Mouse (Mus musculus) Patski (cell line): Measurements from ENCODE around the gene Cmas. TPM values are rescaled to one million over a fixed set of nuclear protein-coding genes. Genes with fewer than 3 reads are reported as not detected.

Experiments
- ATAC-seq: fragments of 100-300 bp; one replicate; pipeline ENCODE4 v1.8.0; 2021
- CTCF ChIA-PET: fragments of 350-600 bp; sonication (Branson Sonifier 250); formaldehyde crosslinking; loops from one replicate; lab custom pipeline; 2022; ENCODE audit warnings: inconsistent platforms; lab: Charles Lee
- POLR2A ChIA-PET: fragments of 350-600 bp; sonication (Branson Sonifier 250); formaldehyde crosslinking; loops from one replicate; lab custom pipeline; 2022; ENCODE audit warnings: antibody characterized with exemption, inconsistent platforms; lab: Charles Lee
- DNase-seq: peaks from one replicate; pipeline ENCODE4 v3.0.0-alpha.2; 2011; ENCODE audit warnings: low read depth, low spot score
- H3K27me3 ChIP-seq: fragments of 371-371 bp; one replicate; pipeline ENCODE4 v1.5.1; 2021
- CTCF ChIP-seq: fragments of 100-300 bp; IDR thresholded peaks from one replicate; pipeline ENCODE4 v1.5.1; 2021
- in situ Hi-C: fragments of 300-500 bp; cut with MboI; formaldehyde crosslinking; loops from 3 replicates; pipeline ENCODE4 v1.11.1; 2018; ENCODE audit warnings: low pct_unique_long_range_greater_than_20kb, mixed read lengths
- polyA plus RNA-seq: library from polyadenylated mRNA; unstranded; gene quantifications from one replicate; pipeline ENCODE4 v1.2.3, GENCODE M21; 2021

Gene Cmas
- polyA plus RNA-seq, 1 experiment from 2014 or later = 42.5 TPM

DNA sequence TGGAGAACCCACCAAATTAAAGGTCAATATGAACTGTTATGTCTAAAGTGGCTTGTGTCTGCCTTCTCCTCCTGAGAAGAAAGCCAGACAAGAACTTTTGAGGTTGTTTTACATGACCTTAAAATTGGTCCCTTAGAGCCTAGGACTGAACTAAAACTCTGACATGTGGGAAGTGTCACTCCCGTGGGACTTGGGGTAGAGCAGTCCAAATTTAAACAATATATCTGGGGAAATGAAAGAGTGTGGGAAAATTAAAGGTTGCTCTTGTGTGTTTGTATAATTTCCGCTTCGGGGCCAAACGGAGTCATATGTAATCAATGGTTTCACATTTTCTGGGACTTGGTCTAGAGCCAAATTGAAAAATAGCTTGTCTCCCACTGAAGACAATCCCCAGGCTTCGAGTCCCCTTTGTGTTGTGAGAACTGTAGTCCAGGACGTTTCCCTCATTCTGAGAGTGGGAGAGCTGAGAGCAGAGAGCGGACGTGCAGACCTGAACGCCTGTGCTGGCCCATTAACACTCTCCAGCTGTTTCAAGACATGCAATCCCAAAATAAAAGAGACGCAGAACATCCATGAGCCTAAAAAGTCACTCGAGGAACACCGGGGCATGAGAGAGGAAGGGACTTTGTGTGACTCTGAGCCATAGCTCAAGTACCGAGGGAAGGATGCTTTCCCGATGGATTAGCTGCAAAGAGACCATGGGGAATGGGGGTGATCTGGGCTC is 23.8 kb upstream of the Cmas start:
- CTCF ChIA-PET = no interaction called here

DNA sequence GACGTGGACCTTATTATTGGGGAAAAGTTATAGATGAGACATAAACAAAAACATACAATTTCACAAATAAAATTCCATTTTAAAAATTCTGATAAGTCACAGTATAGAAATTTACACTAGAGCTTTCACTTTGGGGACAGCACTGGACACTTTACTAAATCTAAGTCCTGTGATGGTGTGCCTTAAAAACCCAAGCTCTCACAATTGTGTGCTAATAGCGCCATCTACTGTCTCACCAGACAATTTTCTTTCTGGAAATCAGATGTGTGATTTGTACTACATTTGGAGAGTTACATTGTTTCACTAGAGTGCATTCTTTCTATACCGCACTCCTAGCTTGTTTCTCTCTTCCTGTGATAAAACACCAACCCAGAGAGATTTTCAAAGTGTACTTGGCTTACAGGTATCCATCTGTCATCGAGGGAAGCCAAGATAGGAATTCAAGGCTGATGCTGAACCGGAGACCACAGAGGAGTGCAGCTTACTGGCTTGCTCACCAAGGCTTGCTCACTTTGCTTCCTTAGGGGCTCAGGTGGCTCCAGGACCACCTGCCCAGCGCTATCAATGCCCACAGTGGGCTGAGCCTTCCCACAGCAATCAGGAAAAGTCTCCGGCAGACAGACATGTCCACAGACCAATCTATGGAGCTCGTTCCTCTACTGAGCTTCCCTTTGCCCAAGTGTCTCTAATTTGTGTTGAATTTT is 21.0 kb upstream of the Cmas start:
- ChIA-PET CTCF (interaction anchor here (0.7 to 1.9 kb wide), 13 partner anchors 17 to 259 kb away, joined by 3 to 12 read pairs (median 4); no protein-coding TSS in a partner anchor), POLR2A (no interaction called here)
- peak; percentile 76 for TF ChIP-seq CTCF
- no peak for DNase-seq
- in situ Hi-C loops = loop anchor here (5.0 to 25.0 kb wide), 2 partner anchors 208 to 698 kb away; no protein-coding TSS in a partner anchor
- H3K27me3 ChIP-seq = peaks cover 8% of the 10 kb centered on the region
- ATAC-seq = no peak

More for the DNA sequence above, 23.8 kb upstream of the Cmas start:
- in situ Hi-C loops = loop anchor here (25.0 kb wide), 1 partner anchor 695 kb away; no protein-coding TSS in a partner anchor
- TF ChIP-seq CTCF = no peak
- peaks cover 12% of the 10 kb centered on the region for H3K27me3 ChIP-seq
- no peak for DNase-seq
- ATAC-seq = no peak
- POLR2A ChIA-PET = no interaction called here

- TF ChIP-seq CTCF = no peak
- no peak for ATAC-seq
- in situ Hi-C loops = loop anchor here (5.0 to 25.0 kb wide), 2 partner anchors 211 to 701 kb away; no protein-coding TSS in a partner anchor
- no peak for DNase-seq
- CTCF ChIA-PET = no interaction called here
- peaks cover 5% of the 10 kb centered on the region for H3K27me3 ChIP-seq
- POLR2A ChIA-PET = no interaction called here
Observed at GRCm38 (mm10) chr6:142738225-142738624, 18.3 kb upstream of the Cmas start.

GRCm38 (mm10) chr6:142738637-142739036 is 17.8 kb upstream of the Cmas start:
- H3K27me3 ChIP-seq = peaks cover 5% of the 10 kb centered on the region
- CTCF ChIA-PET = no interaction called here
- POLR2A ChIA-PET = no interaction called here
- DNase-seq = no peak
- in situ Hi-C loops = loop anchor here (5.0 to 25.0 kb wide), 2 partner anchors 211 to 701 kb away; no protein-coding TSS in a partner anchor
- no peak for ATAC-seq
- TF ChIP-seq CTCF = no peak

DNA sequence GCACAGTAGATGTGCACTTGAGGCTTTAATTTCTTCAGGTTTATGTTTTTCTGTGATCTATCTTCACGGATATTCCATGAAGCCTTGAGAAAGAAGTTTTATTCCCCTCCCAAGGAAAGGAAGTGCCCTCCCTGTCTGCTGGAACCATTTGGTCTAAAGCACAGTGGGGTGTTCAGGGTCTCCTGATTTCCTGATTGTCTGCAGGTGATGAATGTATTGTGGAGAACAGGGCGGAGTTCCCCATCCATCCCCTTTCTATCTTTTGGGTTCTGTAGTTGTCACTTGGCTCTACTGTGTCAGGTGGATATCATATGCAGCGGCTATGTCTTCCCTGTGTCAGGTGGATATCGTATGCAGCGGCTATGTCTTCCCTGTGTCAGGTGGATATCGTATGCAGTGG is 14.7 kb upstream of the Cmas start:
- POLR2A ChIA-PET = no interaction called here
- peaks cover 12% of the 10 kb centered on the region for H3K27me3 ChIP-seq
- CTCF ChIA-PET = no interaction called here
- no peak for ATAC-seq
- TF ChIP-seq CTCF = no peak
- no peak for DNase-seq
- in situ Hi-C loops = loop anchor here (25.0 kb wide), 1 partner anchor 704 kb away; no protein-coding TSS in a partner anchor

DNA sequence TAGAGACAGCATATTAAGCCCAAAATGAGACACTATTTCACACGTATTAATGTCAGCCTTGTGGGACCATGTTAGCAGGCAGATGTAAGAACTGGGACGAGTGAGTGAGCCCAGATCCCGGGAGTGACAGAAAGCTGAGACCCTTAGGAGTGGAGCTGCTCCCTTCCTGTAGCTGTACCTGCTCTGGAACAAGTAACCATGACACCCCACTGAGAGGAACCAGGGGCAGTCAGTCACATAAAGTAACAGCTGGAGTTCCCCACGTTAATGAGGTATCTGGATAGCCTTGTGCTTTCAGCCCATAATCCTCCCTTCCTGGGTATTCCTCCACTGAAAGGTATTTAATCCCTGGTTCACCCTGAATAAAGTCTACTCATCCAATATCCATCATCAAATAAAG is 13.3 kb upstream of the Cmas start:
- in situ Hi-C loops = loop anchor here (25.0 kb wide), 1 partner anchor 706 kb away; no protein-coding TSS in a partner anchor
- CTCF ChIA-PET = no interaction called here

GRCm38 (mm10) chr6:142745484-142745883 is 11.0 kb upstream of the Cmas start:
- ATAC-seq = no peak
- TF ChIP-seq CTCF = no peak
- H3K27me3 ChIP-seq = peaks cover 12% of the 10 kb centered on the region
- no peak for DNase-seq
- ChIA-PET POLR2A (no interaction called here), CTCF (no interaction called here)
- in situ Hi-C loops = loop anchor here (25.0 kb wide), 1 partner anchor 708 kb away; no protein-coding TSS in a partner anchor

More for the DNA sequence above, 13.3 kb upstream of the Cmas start:
- H3K27me3 ChIP-seq = peaks cover 12% of the 10 kb centered on the region
- no peak for ATAC-seq
- DNase-seq = no peak
- no peak for TF ChIP-seq CTCF
- POLR2A ChIA-PET = no interaction called here

DNA sequence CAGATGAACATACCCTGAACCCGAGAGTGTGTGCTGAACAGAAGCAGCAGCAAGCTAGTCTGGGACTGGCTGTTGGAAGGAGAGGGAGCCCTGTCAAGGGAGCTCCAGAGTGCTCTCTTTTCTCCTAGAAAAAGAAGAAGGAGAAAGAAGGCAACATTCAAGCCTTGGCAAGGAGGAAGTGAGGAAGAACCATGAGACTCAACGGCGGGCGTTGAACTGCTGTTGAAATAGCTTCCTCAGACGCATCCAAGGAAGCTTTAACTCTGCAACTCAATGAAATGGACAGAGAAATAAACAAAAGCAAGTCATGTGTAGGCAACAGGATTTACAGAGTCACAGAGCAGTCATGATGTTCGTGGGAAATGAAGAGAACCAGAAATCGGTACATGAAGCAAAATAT is 9.7 kb upstream of the Cmas start:
- DNase-seq (no peak), ATAC-seq (no peak)
- CTCF ChIA-PET = no interaction called here
- H3K27me3 ChIP-seq = peaks cover 7% of the 10 kb centered on the region
- TF ChIP-seq CTCF = no peak
- POLR2A ChIA-PET = no interaction called here
- in situ Hi-C loops = loop anchor here (25.0 kb wide), 1 partner anchor 709 kb away; no protein-coding TSS in a partner anchor

DNA sequence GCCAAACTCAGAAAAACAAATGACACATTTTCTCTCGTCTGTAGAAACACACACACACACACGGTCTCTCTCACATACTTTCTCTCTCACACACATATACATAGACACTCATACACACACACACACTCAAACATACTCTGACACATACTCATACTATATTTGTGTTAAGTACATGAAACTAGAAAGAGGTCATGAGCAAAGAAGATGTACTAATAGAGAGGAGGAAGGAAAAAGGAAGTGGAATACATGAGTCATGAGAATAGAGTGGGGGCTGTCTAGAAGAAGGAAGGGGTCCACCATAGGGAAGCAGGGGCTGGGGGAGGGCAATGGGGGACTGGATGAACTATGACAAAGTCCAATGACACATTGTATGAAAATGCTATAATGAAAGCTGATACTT is 9.3 kb upstream of the Cmas start:
- TF ChIP-seq CTCF = no peak
- DNase-seq (no peak), ATAC-seq (no peak)
- CTCF ChIA-PET = no interaction called here
- in situ Hi-C loops = loop anchor here (25.0 kb wide), 1 partner anchor 710 kb away; no protein-coding TSS in a partner anchor
- POLR2A ChIA-PET = no interaction called here
- peaks cover 7% of the 10 kb centered on the region for H3K27me3 ChIP-seq

- ChIA-PET CTCF (no interaction called here), POLR2A (no interaction called here)
- DNase-seq = no peak
- peaks cover 8% of the 10 kb centered on the region for H3K27me3 ChIP-seq
- no peak for TF ChIP-seq CTCF
- no peak for ATAC-seq
- in situ Hi-C loops = loop anchor here (25.0 kb wide), 1 partner anchor 711 kb away; no protein-coding TSS in a partner anchor
Observed at GRCm38 (mm10) chr6:142748057-142748708, 8.3 kb upstream of the Cmas start.
